8 mouse cellular contexts compared by ENCODE assay signal in genomic region chr1:157745611-157746010, GRCm38 (mm10).
A peak's percentile ranks its signal among the peaks of the same experiment; 100 is the strongest.
DNase-seq lines count a peak whose midpoint lies in the region; ATAC-seq lines count a peak whose summit lies in the region.

No protein-coding gene starts in this region.

- ATAC-seq in forebrain, embryonic 11.5 days (replicated peaks; ENCODE audit: low FRiP score) = peak; percentile 60; the same call in 1 of the 2 replicates
- peak; percentile 69; the same call in 1 of the 2 replicates for ATAC-seq in neural tube, embryonic 14.5 days (ENCODE audit: low read depth)
- no peak for ATAC-seq in erythroblast, adult 5-6 weeks (replicated peaks; ENCODE audit: low FRiP score, poor library complexity, severe bottlenecking)

- no peaks in the 10 kb centered on the region for H3K36me3 ChIP-seq in forebrain, embryonic 11.5 days (ENCODE audit: control insufficient read depth, insufficient read depth, low read length)
- no peaks in the 10 kb centered on the region for H3K36me3 ChIP-seq in limb, embryonic 10.5 days
- H3K36me3 ChIP-seq in neural tube, embryonic 14.5 days (ENCODE audit: control insufficient read depth, insufficient read depth, low read length) = no peaks in the 10 kb centered on the region

- H3K27ac ChIP-seq in forebrain, embryonic 11.5 days (ENCODE audit: low read depth, low read length) = no peak overlapping the region
- H3K27ac ChIP-seq in limb, embryonic 10.5 days = no peak overlapping the region
- no peak overlapping the region for H3K27ac ChIP-seq in neural tube, embryonic 14.5 days (ENCODE audit: low read depth, low read length)

- DNase-seq in ovary, postnatal 14 days (ENCODE audit: low spot score) = peak; percentile 38
- no peak for DNase-seq in ovary, postnatal 10 days (ENCODE audit: low spot score)
- peak; percentile 26 for DNase-seq in c-Kit-positive CD71-positive TER-119-positive erythroid progenitor cells, embryonic 14.5 days (ENCODE audit: low spot score)
- DNase-seq in forebrain, embryonic 11.5 days (ENCODE audit: low spot score) = peak; percentile 77
- DNase-seq in kidney, adult 9 months = peak; percentile 69
- peak; percentile 55 for DNase-seq in limb, embryonic 10.5 days (ENCODE audit: low spot score)

- H3K9ac ChIP-seq in forebrain, embryonic 11.5 days (ENCODE audit: low read length) = no peak overlapping the region
- no peak overlapping the region for H3K9ac ChIP-seq in neural tube, embryonic 14.5 days (replicated peaks; ENCODE audit: low read depth, low read length)

- H3K4me1 ChIP-seq in forebrain, embryonic 11.5 days (replicated peaks; ENCODE audit: control insufficient read depth, insufficient read depth, low read length) = no peaks in the 10 kb centered on the region; the same call in 1 of the 2 replicates
- H3K4me1 ChIP-seq in limb, embryonic 10.5 days = peaks cover 6% of the 10 kb centered on the region
- H3K4me1 ChIP-seq in neural tube, embryonic 14.5 days (ENCODE audit: control insufficient read depth, insufficient read depth, low read length) = 0 out of 2 replicates have a peak, but pooled peaks cover 4% of the 10 kb centered on the region

- H3K4me2 ChIP-seq in forebrain, embryonic 11.5 days (ENCODE audit: low read depth, low read length, severe bottlenecking) = no peak overlapping the region
- H3K4me2 ChIP-seq in neural tube, embryonic 14.5 days (ENCODE audit: low read depth, low read length) = no peak overlapping the region

- no peak overlapping the region for H3K4me3 ChIP-seq in forebrain, embryonic 11.5 days (ENCODE audit: low read depth, low read length)
- H3K4me3 ChIP-seq in limb, embryonic 10.5 days = no peak overlapping the region
- H3K4me3 ChIP-seq in neural tube, embryonic 14.5 days (ENCODE audit: low read depth, low read length) = no peak overlapping the region

- H3K9me3 ChIP-seq in forebrain, embryonic 11.5 days (ENCODE audit: control insufficient read depth, low read length) = no peaks in the 10 kb centered on the region
- H3K9me3 ChIP-seq in limb, embryonic 10.5 days (replicated peaks) = no peaks in the 10 kb centered on the region
- no peaks in the 10 kb centered on the region for H3K9me3 ChIP-seq in neural tube, embryonic 14.5 days (ENCODE audit: control insufficient read depth, low read length)

- peaks cover 2% of the 10 kb centered on the region; the same call in 1 of the 2 replicates for H3K27me3 ChIP-seq in forebrain, embryonic 11.5 days (ENCODE audit: control insufficient read depth, insufficient read depth, low read length)
- H3K27me3 ChIP-seq in limb, embryonic 10.5 days (ENCODE audit: low read depth, poor library complexity, severe bottlenecking) = 0 out of 2 replicates have a peak, but pooled peaks cover 6% of the 10 kb centered on the region
- H3K27me3 ChIP-seq in neural tube, embryonic 14.5 days (ENCODE audit: control insufficient read depth, insufficient read depth, low read length) = no peaks in the 10 kb centered on the region
